Mouse (Mus musculus) neural tube, embryonic 15.5 days (tissue): ENCODE data around the gene Dcun1d1. TPM values are rescaled to one million over a fixed set of nuclear protein-coding genes. Genes with fewer than 3 reads are reported as not detected.

ENCODE experiments used
- ATAC-seq: fragments of 200-750 bp; cut with Nextera tagmentation; 2 replicates; pipeline ENCODE4 v1.8.0; 2017; ENCODE audit warnings: mild to moderate bottlenecking, moderate TSS enrichment, moderate library complexity; ENCODE audit not compliant: low FRiP score
- H3K27ac ChIP-seq: fragments of 300-500 bp; sonication (generic); replicated peaks from 2 replicates; pipeline ENCODE4 v1.5.1; 2015; ENCODE audit warnings: mild to moderate bottlenecking, inconsistent platforms
- H3K27me3 ChIP-seq: fragments of 300-500 bp; sonication (generic); replicated peaks from 2 replicates; pipeline ENCODE4 v1.6.1; 2015; ENCODE audit warnings: inconsistent platforms
- H3K36me3 ChIP-seq: fragments of 300-500 bp; sonication (generic); 2 replicates; pipeline ENCODE4 v1.6.1; 2015; ENCODE audit warnings: inconsistent platforms
- H3K4me1 ChIP-seq: fragments of 300-500 bp; sonication (generic); 2 replicates; pipeline ENCODE4 v1.6.1; 2015; ENCODE audit warnings: inconsistent platforms
- H3K4me2 ChIP-seq: fragments of 300-500 bp; sonication (generic); 2 replicates; pipeline ENCODE4 v1.6.1; 2015; ENCODE audit warnings: inconsistent platforms, mild to moderate bottlenecking, moderate library complexity
- H3K4me3 ChIP-seq: fragments of 300-500 bp; sonication (generic); replicated peaks from 2 replicates; pipeline ENCODE4 v1.5.1; 2015; ENCODE audit warnings: mild to moderate bottlenecking, inconsistent platforms
- H3K9ac ChIP-seq: fragments of 300-500 bp; sonication (generic); replicated peaks from 2 replicates; pipeline ENCODE4 v1.6.1; 2015; ENCODE audit warnings: mild to moderate bottlenecking, inconsistent platforms
- H3K9me3 ChIP-seq: fragments of 300-500 bp; sonication (generic); replicated peaks from 2 replicates; pipeline ENCODE4 v1.6.1; 2016; ENCODE audit warnings: inconsistent platforms
- WGBS: fragments of 180-500 bp; shearing (Covaris S2); methylation state at CpG from one replicate; pipeline ENCODE4 v1.1.7; 2015; ENCODE audit warnings: mixed read lengths; 5-methylcytosine and 5-hydroxymethylcytosine counted together
- polyA plus RNA-seq: library from polyadenylated mRNA; unstranded; fragments of >200 nt; fragmentation: Nextera tagmentation; extraction: Ambion mirVana; gene quantifications from 2 replicates; pipeline ENCODE4 v1.2.1, GENCODE M21; 2015

The Dcun1d1 gene
- polyA plus RNA-seq, 1 experiment from 2014 or later = 99.5 TPM

GRCm38 (mm10) chr3:35929831-35930230 lies 7.4 kb downstream of the Dcun1d1 start:
- no peak overlapping the region for H3K27ac ChIP-seq
- no peak overlapping the region for H3K4me3 ChIP-seq
- H3K4me1 ChIP-seq = peaks cover 30% of the 10 kb centered on the region
- no peak for ATAC-seq
- 74% methylated on average over 8 of the region's 8 CpGs for WGBS
- no peaks in the 10 kb centered on the region for H3K9me3 ChIP-seq
- H3K27me3 ChIP-seq = no peaks in the 10 kb centered on the region
- H3K9ac ChIP-seq = no peak overlapping the region
- H3K4me2 ChIP-seq = no peak overlapping the region
- H3K36me3 ChIP-seq = 0 out of 2 replicates have a peak, but pooled peaks cover 3% of the 10 kb centered on the region

- H3K4me2 ChIP-seq = no peak overlapping the region
- no peak overlapping the region for H3K9ac ChIP-seq
- H3K4me3 ChIP-seq = no peak overlapping the region
- H3K27me3 ChIP-seq = no peaks in the 10 kb centered on the region
- H3K36me3 ChIP-seq = no peaks in the 10 kb centered on the region
- no peak overlapping the region for H3K27ac ChIP-seq
- ATAC-seq = no peak
- H3K9me3 ChIP-seq = no peaks in the 10 kb centered on the region
- peaks cover 28% of the 10 kb centered on the region for H3K4me1 ChIP-seq
- 69% methylated on average over 3 of the region's 3 CpGs for WGBS
These were observed 7.8 kb downstream of the Dcun1d1 start for GRCm38 (mm10) chr3:35929406-35929805.

- no peaks in the 10 kb centered on the region for H3K9me3 ChIP-seq
- no peak overlapping the region for H3K4me3 ChIP-seq
- no peak for ATAC-seq
- peaks cover 12% of the 10 kb centered on the region for H3K4me1 ChIP-seq
- H3K36me3 ChIP-seq = no peaks in the 10 kb centered on the region
- WGBS = 85% methylated on average over 2 of the region's 2 CpGs
- no peak overlapping the region for H3K4me2 ChIP-seq
- H3K27me3 ChIP-seq = no peaks in the 10 kb centered on the region
- no peak overlapping the region for H3K9ac ChIP-seq
- H3K27ac ChIP-seq = no peak overlapping the region
These were observed 11.4 kb downstream of the Dcun1d1 start for GRCm38 (mm10) chr3:35925852-35926251.

GRCm38 (mm10) chr3:35924007-35924406 lies 13.2 kb downstream of the Dcun1d1 start:
- Histone ChIP-seq H3K4me1 (0 out of 2 replicates have a peak, but pooled peaks cover 3% of the 10 kb centered on the region), H3K27ac (no peak overlapping the region), H3K9ac (no peak overlapping the region), H3K27me3 (no peaks in the 10 kb centered on the region), H3K4me3 (no peak overlapping the region), H3K4me2 (no peak overlapping the region), H3K36me3 (no peaks in the 10 kb centered on the region), H3K9me3 (no peaks in the 10 kb centered on the region)
- ATAC-seq = no peak
- WGBS = 75% methylated on average over 3 of the region's 3 CpGs

- Histone ChIP-seq H3K4me1 (0 out of 2 replicates have a peak, but pooled peaks cover 3% of the 10 kb centered on the region), H3K27me3 (no peaks in the 10 kb centered on the region), H3K9ac (no peak overlapping the region), H3K27ac (no peak overlapping the region), H3K4me2 (no peak overlapping the region), H3K9me3 (no peaks in the 10 kb centered on the region), H3K4me3 (no peak overlapping the region), H3K36me3 (no peaks in the 10 kb centered on the region)
- WGBS = 53% methylated on average over 7 of the region's 7 CpGs
- no peak for ATAC-seq
These were observed 13.8 kb downstream of the Dcun1d1 start for GRCm38 (mm10) chr3:35923495-35923894.

GRCm38 (mm10) chr3:35922522-35922921 lies 14.7 kb downstream of the Dcun1d1 start:
- Histone ChIP-seq H3K4me3 (no peak overlapping the region), H3K9me3 (no peaks in the 10 kb centered on the region), H3K4me1 (0 out of 2 replicates have a peak, but pooled peaks cover 3% of the 10 kb centered on the region), H3K27me3 (no peaks in the 10 kb centered on the region), H3K4me2 (no peak overlapping the region), H3K9ac (no peak overlapping the region), H3K36me3 (no peaks in the 10 kb centered on the region), H3K27ac (no peak overlapping the region)
- no peak for ATAC-seq
- WGBS = 78% methylated on average over 4 of the region's 4 CpGs

- no peak overlapping the region for H3K27ac ChIP-seq
- H3K4me1 ChIP-seq = 0 out of 2 replicates have a peak, but pooled peaks cover 3% of the 10 kb centered on the region
These were observed 19.0 kb downstream of the Dcun1d1 start for GRCm38 (mm10) chr3:35918229-35918628.

GRCm38 (mm10) chr3:35908982-35909680 lies 28.1 kb downstream of the Dcun1d1 start:
- H3K4me2 ChIP-seq = no peak overlapping the region
- no peak overlapping the region for H3K9ac ChIP-seq
- H3K36me3 ChIP-seq = peaks cover 21% of the 10 kb centered on the region
- 95% methylated on average over 7 of the region's 7 CpGs for WGBS
- no peak for ATAC-seq
- no peaks in the 10 kb centered on the region for H3K27me3 ChIP-seq
- no peak overlapping the region for H3K4me3 ChIP-seq
- no peaks in the 10 kb centered on the region for H3K4me1 ChIP-seq
- no peak overlapping the region for H3K27ac ChIP-seq
- no peaks in the 10 kb centered on the region for H3K9me3 ChIP-seq

More at GRCm38 (mm10) chr3:35918229-35918628, 19.0 kb downstream of the Dcun1d1 start:
- no peak for ATAC-seq
- Histone ChIP-seq H3K4me2 (no peak overlapping the region), H3K9me3 (no peaks in the 10 kb centered on the region), H3K9ac (no peak overlapping the region), H3K36me3 (peaks cover 27% of the 10 kb centered on the region), H3K27me3 (no peaks in the 10 kb centered on the region), H3K4me3 (no peak overlapping the region)
- 91% methylated on average over 3 of the region's 3 CpGs for WGBS

- no peak overlapping the region for H3K4me3 ChIP-seq
- H3K27me3 ChIP-seq = no peaks in the 10 kb centered on the region
- ATAC-seq = no peak
- H3K4me1 ChIP-seq = no peaks in the 10 kb centered on the region
- no peak overlapping the region for H3K9ac ChIP-seq
- no peak overlapping the region for H3K27ac ChIP-seq
- WGBS = 89% methylated on average over 5 of the region's 5 CpGs
- H3K9me3 ChIP-seq = no peaks in the 10 kb centered on the region
- peaks cover 24% of the 10 kb centered on the region for H3K36me3 ChIP-seq
- H3K4me2 ChIP-seq = no peak overlapping the region
These were observed 36.6 kb downstream of the Dcun1d1 start for GRCm38 (mm10) chr3:35900555-35901204.

GRCm38 (mm10) chr3:35899109-35899508 lies 38.1 kb downstream of the Dcun1d1 start:
- no peaks in the 10 kb centered on the region for H3K4me1 ChIP-seq
- H3K27ac ChIP-seq = no peak overlapping the region
- H3K4me2 ChIP-seq = no peak overlapping the region
- no peaks in the 10 kb centered on the region for H3K27me3 ChIP-seq
- H3K4me3 ChIP-seq = no peak overlapping the region
- H3K9me3 ChIP-seq = no peaks in the 10 kb centered on the region
- peaks cover 21% of the 10 kb centered on the region for H3K36me3 ChIP-seq
- WGBS = 96% methylated on average over 3 of the region's 3 CpGs
- no peak overlapping the region for H3K9ac ChIP-seq
- ATAC-seq = no peak

- 95% methylated on average over 2 of the region's 2 CpGs for WGBS
- H3K4me2 ChIP-seq = no peak overlapping the region
- no peaks in the 10 kb centered on the region for H3K4me1 ChIP-seq
- no peak overlapping the region for H3K4me3 ChIP-seq
- H3K27ac ChIP-seq = no peak overlapping the region
- H3K27me3 ChIP-seq = no peaks in the 10 kb centered on the region
- no peaks in the 10 kb centered on the region for H3K9me3 ChIP-seq
- peaks cover 20% of the 10 kb centered on the region for H3K36me3 ChIP-seq
- no peak for ATAC-seq
- H3K9ac ChIP-seq = no peak overlapping the region
These were observed 39.3 kb downstream of the Dcun1d1 start for GRCm38 (mm10) chr3:35897900-35898299.

- no peaks in the 10 kb centered on the region for H3K9me3 ChIP-seq
- H3K27me3 ChIP-seq = no peaks in the 10 kb centered on the region
- ATAC-seq = no peak
- no peak overlapping the region for H3K4me2 ChIP-seq
- WGBS = 84% methylated on average over 5 of the region's 5 CpGs
- H3K4me3 ChIP-seq = no peak overlapping the region
- H3K36me3 ChIP-seq = peaks cover 24% of the 10 kb centered on the region
- no peak overlapping the region for H3K9ac ChIP-seq
- H3K27ac ChIP-seq = no peak overlapping the region
- H3K4me1 ChIP-seq = no peaks in the 10 kb centered on the region
These were observed 44.1 kb downstream of the Dcun1d1 start for GRCm38 (mm10) chr3:35893156-35893555.
